Mouse (Mus musculus) embryonic fibroblast, embryonic 13.5 days (primary cell): Measurements from ENCODE around the gene Kif16b.

ENCODE experiments used
- CTCF ChIP-seq: IDR thresholded peaks from 2 replicates; pipeline ENCODE4 v1.5.1; 2011; ENCODE audit warnings: mild to moderate bottlenecking, control low read depth, low read length, moderate library complexity, borderline replicate concordance; ENCODE audit not compliant: insufficient read depth
- POLR2A ChIP-seq: IDR thresholded peaks from 2 replicates; pipeline ENCODE4 v1.6.1; 2011; ENCODE audit warnings: low read depth, mild to moderate bottlenecking, control low read depth, low read length, moderate library complexity

DNA sequence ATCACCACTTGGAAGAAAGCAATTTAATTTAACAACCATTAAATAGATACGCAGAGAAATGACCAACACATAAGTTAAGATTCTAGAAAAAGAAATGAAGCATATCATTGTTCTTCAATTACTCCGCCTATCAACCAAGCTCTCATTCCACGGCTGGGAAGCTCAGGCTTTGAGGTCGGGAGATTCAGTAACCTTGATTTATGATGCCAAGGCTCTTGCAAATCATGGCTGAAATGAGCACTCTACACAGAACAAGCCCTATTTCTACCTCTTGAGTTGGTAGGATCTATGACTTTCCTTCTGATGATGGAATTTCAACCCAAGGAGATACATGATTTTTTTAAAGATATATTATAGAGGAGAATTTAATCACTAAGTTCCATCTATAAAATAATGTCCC, 140.5 kb downstream of the Kif16b start:
- no peak for TF ChIP-seq CTCF
- no peak for TF ChIP-seq POLR2A
